Mouse (Mus musculus) limb, embryonic 13.5 days (tissue): ENCODE data around the gene R3hcc1l. TPM values are rescaled to one million over a fixed set of nuclear protein-coding genes. Genes with fewer than 3 reads are reported as not detected.

Source experiments
- ATAC-seq: fragments of 200-750 bp; cut with Nextera tagmentation; 2 replicates; pipeline ENCODE4 v1.8.0; 2017; ENCODE audit warnings: low read depth, moderate number of reproducible peaks, moderate TSS enrichment; ENCODE audit not compliant: low FRiP score
- H3K27ac ChIP-seq: fragments of 300-500 bp; sonication (generic); 2 replicates; pipeline ENCODE4 v1.5.1; 2015; ENCODE audit warnings: inconsistent platforms, mild to moderate bottlenecking, moderate library complexity
- H3K27me3 ChIP-seq: fragments of 300-500 bp; sonication (generic); 2 replicates; pipeline ENCODE4 v1.6.1; 2015; ENCODE audit warnings: mild to moderate bottlenecking, inconsistent platforms
- H3K36me3 ChIP-seq: fragments of 300-500 bp; sonication (generic); 2 replicates; pipeline ENCODE4 v1.6.1; 2015; ENCODE audit warnings: inconsistent platforms, mild to moderate bottlenecking, moderate library complexity
- H3K4me1 ChIP-seq: fragments of 300-500 bp; sonication (generic); 2 replicates; pipeline ENCODE4 v1.6.1; 2015; ENCODE audit warnings: inconsistent platforms
- H3K4me2 ChIP-seq: fragments of 300-500 bp; sonication (generic); replicated peaks from 2 replicates; pipeline ENCODE4 v1.6.1; 2015; ENCODE audit warnings: inconsistent platforms, mild to moderate bottlenecking, moderate library complexity
- H3K4me3 ChIP-seq: fragments of 300-500 bp; sonication (generic); 2 replicates; pipeline ENCODE4 v1.5.1; 2015; ENCODE audit warnings: moderate library complexity, mild to moderate bottlenecking, inconsistent platforms
- H3K9ac ChIP-seq: fragments of 300-500 bp; sonication (generic); 2 replicates; pipeline ENCODE4 v1.6.1; 2015; ENCODE audit warnings: mild to moderate bottlenecking, inconsistent platforms
- H3K9me3 ChIP-seq: fragments of 300-500 bp; sonication (generic); 2 replicates; pipeline ENCODE4 v1.6.1; 2016; ENCODE audit warnings: inconsistent platforms
- WGBS: fragments of 180-500 bp; shearing (Covaris S2); methylation state at CpG from one replicate; pipeline ENCODE4 v1.1.7; 2015; 5-methylcytosine and 5-hydroxymethylcytosine counted together
- polyA plus RNA-seq: library from polyadenylated mRNA; unstranded; fragments of >200 nt; fragmentation: Nextera tagmentation; extraction: Ambion mirVana; gene quantifications from 2 replicates; pipeline ENCODE4 v1.2.1, GENCODE M21; 2015

The R3hcc1l gene
- polyA plus RNA-seq, 1 experiment from 2014 or later = 25.6 TPM

DNA sequence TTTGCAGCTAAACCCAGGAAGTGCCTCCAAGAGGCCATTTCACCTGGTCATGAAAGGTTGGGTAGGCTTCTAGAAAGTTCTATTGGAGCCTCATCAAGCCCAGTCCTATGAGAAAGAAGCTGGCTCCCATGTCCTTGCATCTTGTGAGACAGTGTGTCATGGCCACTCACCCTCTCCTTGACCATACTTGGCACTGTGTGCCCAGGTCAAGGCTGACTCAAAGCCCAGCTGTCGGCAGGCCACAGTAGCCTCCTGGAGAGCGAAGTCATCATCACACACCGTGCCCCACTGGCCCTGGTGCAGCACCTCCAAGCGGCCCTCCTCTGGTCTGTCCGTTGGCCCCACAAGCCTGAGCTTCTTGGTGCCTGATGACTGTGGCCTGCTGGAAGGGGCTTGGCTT is 89.5 kb downstream of the R3hcc1l start:
- WGBS = 90% methylated on average over 5 of the region's 5 CpGs
- H3K4me2 ChIP-seq = no peak overlapping the region
- H3K27ac ChIP-seq = no peak overlapping the region
- no peak for ATAC-seq
- no peaks in the 10 kb centered on the region for H3K36me3 ChIP-seq
- H3K27me3 ChIP-seq = peaks cover 20% of the 10 kb centered on the region
- H3K9ac ChIP-seq = no peak overlapping the region
- no peak overlapping the region for H3K4me3 ChIP-seq
- peaks cover 8% of the 10 kb centered on the region for H3K4me1 ChIP-seq
- H3K9me3 ChIP-seq = no peaks in the 10 kb centered on the region

DNA sequence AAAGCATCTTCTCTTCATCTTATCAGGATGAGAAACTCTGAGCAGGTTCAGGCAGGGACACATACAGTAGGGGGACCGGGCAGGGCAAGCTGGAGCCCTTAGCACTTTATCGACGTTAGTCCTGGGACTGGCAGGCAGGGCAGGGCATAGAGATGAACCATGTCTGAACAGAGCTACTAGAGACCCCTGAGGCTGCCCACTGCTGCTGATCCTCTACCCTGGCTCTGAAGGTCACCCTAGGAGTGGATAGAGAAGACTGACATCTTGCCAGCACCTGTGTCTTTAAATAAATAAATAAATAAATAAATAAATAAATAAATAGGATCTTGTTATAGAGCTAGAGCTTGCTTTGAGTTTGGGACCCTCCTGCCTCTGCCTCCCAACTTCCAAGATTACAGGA is 91.2 kb downstream of the R3hcc1l start:
- H3K27me3 ChIP-seq = peaks cover 31% of the 10 kb centered on the region
- no peak overlapping the region for H3K4me2 ChIP-seq
- H3K4me1 ChIP-seq = peaks cover 17% of the 10 kb centered on the region
- no peak for ATAC-seq
- no peak overlapping the region for H3K9ac ChIP-seq
- 94% methylated on average over 3 of the region's 3 CpGs for WGBS
- no peaks in the 10 kb centered on the region for H3K9me3 ChIP-seq
- H3K4me3 ChIP-seq = no peak overlapping the region
- H3K36me3 ChIP-seq = no peaks in the 10 kb centered on the region
- H3K27ac ChIP-seq = no peak overlapping the region

DNA sequence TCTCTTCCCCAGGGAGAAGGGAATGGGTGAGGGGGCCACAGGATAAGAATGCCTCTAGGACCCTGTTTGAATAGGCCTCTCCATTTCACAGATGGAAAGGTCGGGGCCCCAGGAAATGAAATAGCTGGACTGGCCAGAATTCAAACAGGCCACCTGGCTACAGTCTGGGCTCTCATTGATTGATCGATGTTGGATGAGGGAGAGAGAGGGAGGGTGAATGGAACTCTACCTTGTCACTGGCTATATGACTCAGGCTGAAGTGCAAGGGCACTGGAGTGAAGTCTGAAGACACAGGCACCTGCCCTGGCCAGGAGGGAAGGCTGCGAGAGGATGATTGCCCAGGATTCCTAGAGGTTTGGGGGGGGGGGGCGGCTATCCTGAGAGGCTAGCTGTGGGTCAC is 93.2 kb downstream of the R3hcc1l start:
- H3K27me3 ChIP-seq = peaks cover 31% of the 10 kb centered on the region
- H3K9me3 ChIP-seq = no peaks in the 10 kb centered on the region
- H3K36me3 ChIP-seq = no peaks in the 10 kb centered on the region
- WGBS = 74% methylated on average over 4 of the region's 4 CpGs
- ATAC-seq = no peak
- H3K9ac ChIP-seq = no peak overlapping the region
- H3K4me2 ChIP-seq = no peak overlapping the region
- H3K4me3 ChIP-seq = no peak overlapping the region
- H3K4me1 ChIP-seq = peaks cover 17% of the 10 kb centered on the region
- H3K27ac ChIP-seq = no peak overlapping the region

DNA sequence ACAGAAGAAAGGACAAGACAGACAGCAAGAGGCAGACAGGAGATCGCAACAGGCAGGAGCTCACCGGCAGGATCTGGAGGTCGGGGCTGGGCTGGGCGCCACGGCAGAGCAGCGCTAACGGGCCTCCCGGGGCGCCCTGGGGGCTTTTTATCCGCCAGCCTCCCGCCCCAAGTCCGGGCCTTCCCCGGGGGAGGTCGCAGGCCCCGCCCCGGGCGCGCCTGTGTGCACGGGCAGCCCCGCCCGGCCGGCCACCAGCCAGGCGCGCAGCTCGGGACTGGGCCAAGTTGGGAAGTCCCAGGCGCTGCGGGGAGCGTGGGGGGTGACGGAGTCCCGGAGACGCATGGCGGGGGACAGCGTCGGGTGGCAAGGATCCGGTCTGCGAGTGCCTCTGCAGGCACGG is 94.1 kb downstream of the R3hcc1l start, which contains the start of gene Loxl4:
Loxl4 (minus strand) TSS at position 160 of the 400 bp plus-strand sequence.
- Histone ChIP-seq H3K36me3 (no peaks in the 10 kb centered on the region), H3K9ac (peak within 1 kb of the TSS; percentile 54), H3K4me1 (peaks cover 17% of the 10 kb centered on the region), H3K4me2 (peak within 1 kb of the TSS; percentile 75), H3K27me3 (peaks cover 31% of the 10 kb centered on the region), H3K4me3 (peak within 1 kb of the TSS; percentile 44), H3K9me3 (no peaks in the 10 kb centered on the region), H3K27ac (no peak within 1 kb of the TSS)
- 0 out of 2 replicates have a peak, but pooled peaks have one; percentile 19 for ATAC-seq
- 0% methylated on average over 36 of the region's 37 CpGs for WGBS

DNA sequence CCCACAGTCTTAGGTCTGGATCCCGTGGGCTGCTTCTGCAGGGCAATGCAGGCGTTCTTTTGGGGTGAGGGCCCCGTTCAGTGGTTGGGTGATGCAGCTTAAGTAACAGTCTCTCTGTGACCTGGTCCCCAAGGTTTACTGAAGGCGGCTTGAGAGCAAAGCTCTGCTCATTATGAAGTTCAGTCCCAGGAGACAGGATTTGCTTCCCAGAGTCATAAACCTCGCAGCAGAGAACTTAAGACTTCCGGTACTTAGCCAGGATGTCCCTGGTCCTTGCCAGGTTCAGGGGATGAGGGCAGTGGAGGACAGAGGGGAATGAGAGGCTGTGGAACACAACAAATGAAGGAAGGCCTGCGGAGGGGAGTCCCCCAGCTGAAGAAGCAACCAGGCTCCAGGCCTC is 94.6 kb downstream of the R3hcc1l start:
- Histone ChIP-seq H3K4me3 (peak overlapping the region; percentile 44), H3K9ac (peak overlapping the region; percentile 54; the same call in 1 of the 2 replicates), H3K27ac (no peak overlapping the region), H3K36me3 (no peaks in the 10 kb centered on the region), H3K4me1 (peaks cover 17% of the 10 kb centered on the region), H3K4me2 (peak overlapping the region; percentile 75), H3K9me3 (no peaks in the 10 kb centered on the region), H3K27me3 (peaks cover 31% of the 10 kb centered on the region)
- no peak for ATAC-seq
- 8% methylated on average over 7 of the region's 7 CpGs for WGBS

DNA sequence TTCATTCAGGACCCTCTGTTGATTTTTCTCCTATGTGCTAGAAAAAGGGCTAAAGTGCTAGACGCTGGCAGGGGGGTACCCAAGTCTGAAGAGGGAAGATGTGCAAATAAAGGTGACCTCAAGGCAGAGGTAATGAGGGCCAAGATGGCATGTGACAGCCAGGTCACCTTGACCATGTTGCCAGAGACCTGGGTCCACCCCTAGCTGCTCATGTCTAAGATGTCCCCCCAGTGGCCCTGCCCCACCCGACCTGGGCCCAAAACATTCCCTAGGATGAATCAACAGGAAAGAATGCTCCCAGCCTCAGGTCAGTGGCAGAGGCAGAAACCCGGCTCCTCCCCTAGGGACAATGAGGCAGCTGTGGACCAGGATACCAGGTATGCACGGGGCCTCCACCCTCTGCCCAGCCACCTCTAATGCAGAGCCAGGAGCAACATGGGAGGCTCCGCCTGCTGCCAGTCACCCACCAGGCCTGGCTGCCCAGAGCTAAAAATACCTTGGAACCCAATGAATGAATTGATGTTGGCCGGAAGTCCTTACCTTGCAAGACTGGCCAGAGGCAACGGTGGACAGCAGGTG is 95.2 kb downstream of the R3hcc1l start:
- H3K36me3 ChIP-seq = no peaks in the 10 kb centered on the region
- H3K27me3 ChIP-seq = peaks cover 31% of the 10 kb centered on the region
- WGBS = 62% methylated on average over 7 of the region's 7 CpGs
- H3K4me1 ChIP-seq = peaks cover 17% of the 10 kb centered on the region
- H3K9ac ChIP-seq = no peak overlapping the region
- no peak for ATAC-seq
- H3K27ac ChIP-seq = no peak overlapping the region
- no peak overlapping the region for H3K4me3 ChIP-seq
- no peaks in the 10 kb centered on the region for H3K9me3 ChIP-seq
- H3K4me2 ChIP-seq = no peak overlapping the region

DNA sequence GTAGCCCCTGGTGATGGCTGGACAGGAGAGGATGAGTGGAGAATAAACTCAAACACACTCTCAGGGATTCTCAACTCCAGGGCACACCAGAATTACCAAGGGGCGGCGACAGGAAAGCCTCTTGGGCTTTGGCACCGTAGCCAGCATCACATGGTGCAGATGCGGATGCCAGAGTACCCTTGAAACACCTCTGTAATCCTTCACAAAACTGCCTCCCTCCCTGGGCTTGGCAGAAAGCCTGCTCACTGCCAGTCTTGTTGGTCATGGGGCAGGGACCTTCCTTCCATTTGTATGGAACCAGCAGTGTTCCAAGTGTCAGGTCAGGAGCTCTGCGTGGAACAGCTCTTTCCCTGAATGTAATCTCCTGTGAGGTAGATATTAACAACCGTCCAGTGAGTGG is 109.5 kb downstream of the R3hcc1l start:
- no peak overlapping the region for H3K4me3 ChIP-seq
- 0 out of 2 replicates have a peak, but pooled peaks cover 3% of the 10 kb centered on the region for H3K27me3 ChIP-seq
- no peak overlapping the region for H3K4me2 ChIP-seq
- peaks cover 19% of the 10 kb centered on the region for H3K4me1 ChIP-seq
- H3K9me3 ChIP-seq = no peaks in the 10 kb centered on the region
- no peak overlapping the region for H3K9ac ChIP-seq
- WGBS = 85% methylated on average over 6 of the region's 6 CpGs
- no peaks in the 10 kb centered on the region for H3K36me3 ChIP-seq
- H3K27ac ChIP-seq = no peak overlapping the region
- ATAC-seq = no peak

DNA sequence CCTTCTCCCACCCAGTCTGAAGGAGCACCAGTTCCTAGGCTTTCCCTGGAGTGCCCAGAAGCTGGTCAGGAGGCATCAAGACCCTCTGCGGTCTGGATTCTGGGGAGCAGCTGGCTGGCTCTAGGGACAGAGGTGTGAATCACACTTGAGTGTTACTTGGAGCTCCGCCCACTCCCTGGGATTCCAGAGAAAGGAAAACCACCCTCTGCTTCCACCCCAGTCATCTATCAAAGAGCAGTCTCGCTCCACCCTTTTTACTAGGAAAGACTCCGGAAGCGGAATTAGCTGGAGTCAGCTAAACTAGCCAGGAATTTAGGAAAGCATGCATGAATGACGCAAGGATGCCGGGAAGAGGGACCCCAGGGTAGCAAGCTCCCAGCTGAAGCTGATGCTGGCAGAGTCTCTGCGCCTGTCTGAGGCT is 113.0 kb downstream of the R3hcc1l start:
- peak overlapping the region; percentile 3; the same call in 1 of the 2 replicates for H3K4me3 ChIP-seq
- peak overlapping the region; percentile 8; the same call in 1 of the 2 replicates for H3K9ac ChIP-seq
- peak overlapping the region; percentile 52 for H3K4me2 ChIP-seq
- H3K27me3 ChIP-seq = 0 out of 2 replicates have a peak, but pooled peaks cover 3% of the 10 kb centered on the region
- H3K9me3 ChIP-seq = no peaks in the 10 kb centered on the region
- no peaks in the 10 kb centered on the region for H3K36me3 ChIP-seq
- 5% methylated on average over 8 of the region's 8 CpGs for WGBS
- 0 out of 2 replicates have a peak, but pooled peaks have one; percentile 24 for ATAC-seq
- H3K4me1 ChIP-seq = peaks cover 19% of the 10 kb centered on the region
- H3K27ac ChIP-seq = no peak overlapping the region

DNA sequence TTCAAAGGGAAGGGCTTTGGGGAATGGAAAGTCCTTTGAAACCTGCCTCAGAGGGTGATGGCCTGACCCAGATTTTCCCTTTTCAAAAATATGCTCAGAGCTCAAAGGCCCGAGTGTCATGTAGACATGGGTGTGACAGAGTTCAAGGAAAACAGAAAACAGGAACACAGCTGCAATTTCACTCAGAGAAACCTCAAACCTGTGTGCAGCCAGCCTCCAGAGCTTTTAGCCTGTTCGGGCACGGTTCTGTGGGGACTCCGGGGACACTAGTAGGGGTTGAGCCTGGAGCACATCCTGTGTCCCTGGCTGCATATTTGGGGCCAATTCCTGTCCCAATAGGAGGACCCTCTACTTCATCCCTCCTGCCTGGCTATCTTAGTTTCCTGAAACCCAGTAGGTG is 113.7 kb downstream of the R3hcc1l start:
- H3K4me1 ChIP-seq = peaks cover 19% of the 10 kb centered on the region
- H3K36me3 ChIP-seq = no peaks in the 10 kb centered on the region
- no peak overlapping the region for H3K4me2 ChIP-seq
- no peak overlapping the region for H3K4me3 ChIP-seq
- 68% methylated on average over 4 of the region's 4 CpGs for WGBS
- H3K9me3 ChIP-seq = no peaks in the 10 kb centered on the region
- 0 out of 2 replicates have a peak, but pooled peaks cover 3% of the 10 kb centered on the region for H3K27me3 ChIP-seq
- ATAC-seq = no peak
- no peak overlapping the region for H3K9ac ChIP-seq
- no peak overlapping the region for H3K27ac ChIP-seq

DNA sequence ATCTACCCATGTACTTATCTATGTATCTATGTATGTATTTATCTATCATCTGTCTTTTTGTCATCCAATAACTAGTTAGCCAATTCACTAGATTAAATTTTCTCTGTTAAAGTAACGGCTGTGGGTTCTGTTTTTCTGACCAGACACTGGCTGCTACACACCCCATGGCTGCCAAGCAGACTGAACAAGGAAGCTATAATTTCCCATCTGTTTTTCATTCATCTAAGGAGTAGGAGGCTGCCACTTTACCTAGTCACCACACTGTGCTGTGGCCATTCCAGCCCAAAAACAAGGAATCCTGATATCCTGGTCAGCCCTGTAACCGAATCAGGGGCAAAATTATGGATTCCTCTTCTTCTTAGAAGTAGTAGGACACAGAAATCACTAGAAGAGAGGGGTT is 115.1 kb downstream of the R3hcc1l start:
- H3K9me3 ChIP-seq = no peaks in the 10 kb centered on the region
- 31% methylated on average over 2 of the region's 2 CpGs for WGBS

DNA sequence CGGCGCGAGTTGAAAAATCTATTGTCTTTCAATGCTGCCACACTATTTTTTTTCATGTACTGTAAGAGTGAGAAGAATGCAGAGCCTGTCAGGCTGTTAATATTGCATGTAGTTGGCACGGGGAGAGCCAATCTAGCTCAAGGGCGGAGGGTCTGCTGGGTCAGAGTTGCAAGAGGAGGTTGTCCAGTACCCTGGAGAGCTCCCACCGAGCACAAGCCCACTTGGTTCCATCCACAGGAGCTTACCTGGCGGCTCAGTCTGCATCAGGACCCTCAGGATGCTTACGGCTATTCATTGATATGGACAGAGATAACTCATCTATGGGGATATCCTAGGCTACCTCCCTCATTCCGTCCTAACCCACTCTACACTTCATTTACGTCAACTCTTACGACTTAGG is 118.1 kb downstream of the R3hcc1l start:
- Histone ChIP-seq H3K27ac (no peak overlapping the region), H3K36me3 (no peaks in the 10 kb centered on the region), H3K27me3 (no peaks in the 10 kb centered on the region), H3K9ac (no peak overlapping the region), H3K9me3 (no peaks in the 10 kb centered on the region), H3K4me3 (no peak overlapping the region), H3K4me2 (no peak overlapping the region), H3K4me1 (peaks cover 25% of the 10 kb centered on the region)
- 46% methylated on average over 11 of the region's 11 CpGs for WGBS
- no peak for ATAC-seq

More for the DNA sequence above, 115.1 kb downstream of the R3hcc1l start:
- ATAC-seq = no peak
- H3K27me3 ChIP-seq = 0 out of 2 replicates have a peak, but pooled peaks cover 3% of the 10 kb centered on the region
- peaks cover 22% of the 10 kb centered on the region for H3K4me1 ChIP-seq
- H3K27ac ChIP-seq = no peak overlapping the region
- H3K36me3 ChIP-seq = no peaks in the 10 kb centered on the region
- H3K4me3 ChIP-seq = no peak overlapping the region
- no peak overlapping the region for H3K9ac ChIP-seq
- no peak overlapping the region for H3K4me2 ChIP-seq

DNA sequence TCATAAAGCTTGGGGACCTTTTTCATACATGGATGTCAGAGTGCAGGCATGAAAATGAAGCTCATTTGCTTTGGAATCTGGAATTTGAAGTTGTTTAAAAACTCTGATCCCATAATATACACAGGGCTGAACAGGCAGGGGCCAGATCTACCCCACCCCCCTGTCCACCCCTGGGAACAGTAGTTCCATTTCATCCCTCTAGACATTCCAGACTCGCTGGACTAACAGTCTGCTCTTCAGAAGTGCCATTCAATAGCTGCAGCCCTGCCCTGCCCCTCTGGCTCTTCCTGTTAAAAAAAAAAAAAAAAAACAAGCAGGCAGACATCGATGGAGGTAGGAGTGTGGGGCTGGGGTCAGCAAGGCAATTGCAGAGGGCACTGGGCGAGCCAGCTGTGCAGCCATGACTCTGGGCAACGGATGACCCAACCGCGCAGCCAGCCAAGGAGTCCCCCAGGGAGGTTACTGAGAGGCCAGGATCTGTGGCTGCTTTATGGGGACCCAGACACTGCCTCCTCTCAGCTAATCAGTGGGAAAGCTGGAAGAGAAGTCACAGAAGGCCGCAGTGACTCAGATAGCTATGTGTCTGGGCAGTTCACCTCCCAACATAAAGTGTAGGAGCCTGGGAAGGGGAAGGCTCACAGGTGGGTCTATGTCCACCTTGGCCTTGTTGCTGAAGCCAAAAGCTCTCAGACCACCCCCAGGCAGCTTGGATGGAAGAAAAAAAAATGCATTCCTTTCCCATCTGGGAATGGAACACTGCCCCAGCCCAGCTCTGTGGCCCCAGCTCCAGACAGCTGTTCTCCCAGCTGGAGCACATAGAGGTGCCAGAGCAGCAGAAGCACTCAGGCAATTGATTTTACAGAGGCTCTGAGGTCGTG is 120.3 kb downstream of the R3hcc1l start:
- Histone ChIP-seq H3K4me2 (no peak overlapping the region), H3K9me3 (no peaks in the 10 kb centered on the region), H3K4me3 (no peak overlapping the region), H3K9ac (no peak overlapping the region), H3K27me3 (no peaks in the 10 kb centered on the region), H3K36me3 (no peaks in the 10 kb centered on the region), H3K27ac (no peak overlapping the region), H3K4me1 (peaks cover 16% of the 10 kb centered on the region)
- ATAC-seq = peak; percentile 44; the same call in 1 of the 2 replicates
- WGBS = 20% methylated on average over 8 of the region's 8 CpGs
